Mouse (Mus musculus) embryonic fibroblast, embryonic 13.5 days (primary cell): ENCODE results near the gene Ccdc148.

Experiments
- CTCF ChIP-seq: IDR thresholded peaks from 2 replicates; pipeline ENCODE4 v1.5.1; 2011; ENCODE audit warnings: mild to moderate bottlenecking, control low read depth, low read length, moderate library complexity, borderline replicate concordance; ENCODE audit not compliant: insufficient read depth
- POLR2A ChIP-seq: IDR thresholded peaks from 2 replicates; pipeline ENCODE4 v1.6.1; 2011; ENCODE audit warnings: low read depth, mild to moderate bottlenecking, control low read depth, low read length, moderate library complexity

- TF ChIP-seq CTCF: no peak
- no peak for TF ChIP-seq POLR2A
Observed at GRCm38 (mm10) chr2:59166976-59167375, 6.5 kb upstream of the Ccdc148 start.
